Mouse (Mus musculus): ENCODE measurements at regions not wholly inside any gene's neighbourhood (a gene's known extent, or its start where the extent isn't known, plus 50 kb on each side); places are given as distances from the start of the nearest gene placed in this dataset.

- peak; percentile 40 to 51 for DNase-seq
Observed at GRCm38 (mm10) chr1:133549816-133550215, 60.3 kb downstream of the Snrpe start.

GRCm38 (mm10) chr1:133548971-133549370 lies 61.1 kb downstream of the Snrpe start:
- no peak for DNase-seq

GRCm38 (mm10) chr1:133547541-133547940 lies 62.5 kb downstream of the Snrpe start:
- no peak for DNase-seq

- DNase-seq: peak in 1 of 2 experiments; percentile 42
Observed at GRCm38 (mm10) chr1:133544996-133545395, 65.1 kb downstream of the Snrpe start.

GRCm38 (mm10) chr1:133543751-133544150 lies 66.3 kb downstream of the Snrpe start:
- no peak for DNase-seq

GRCm38 (mm10) chr1:133541996-133542775 lies 67.9 kb downstream of the Snrpe start:
- peak; percentile 41 to 70 for DNase-seq

- no peak for DNase-seq
Observed at GRCm38 (mm10) chr1:133530698-133531097, 79.4 kb downstream of the Snrpe start.

GRCm38 (mm10) chr1:133529817-133530216 lies 80.3 kb downstream of the Snrpe start:
- DNase-seq: no peak

- no peak for DNase-seq
Observed at GRCm38 (mm10) chr1:133527651-133528385, 82.3 kb downstream of the Snrpe start.

- DNase-seq: no peak
Observed at GRCm38 (mm10) chr1:133522825-133523224, 87.3 kb downstream of the Snrpe start.

GRCm38 (mm10) chr1:133520652-133521051 lies 89.4 kb downstream of the Snrpe start:
- DNase-seq: no peak

- no peak for DNase-seq
Observed at GRCm38 (mm10) chr1:133517020-133517419, 92.8 kb upstream of the Sox13 start.

- no peak for DNase-seq
Observed at GRCm38 (mm10) chr1:133504116-133504515, 79.9 kb upstream of the Sox13 start.

GRCm38 (mm10) chr1:133503336-133503735 lies 79.2 kb upstream of the Sox13 start:
- no peak for DNase-seq

- DNase-seq: no peak
Observed at GRCm38 (mm10) chr1:133501016-133501415, 76.8 kb upstream of the Sox13 start.

- peak; percentile 4 to 16 for DNase-seq
Observed at GRCm38 (mm10) chr1:133492986-133493741, 69.0 kb upstream of the Sox13 start.

- no peak for DNase-seq
Observed at GRCm38 (mm10) chr1:133492291-133492985, 68.3 kb upstream of the Sox13 start.

- no peak for DNase-seq
Observed at GRCm38 (mm10) chr1:133491857-133492290, 67.7 kb upstream of the Sox13 start.

GRCm38 (mm10) chr1:133487171-133487901 lies 63.2 kb upstream of the Sox13 start:
- DNase-seq: no peak

- DNase-seq: no peak
Observed at GRCm38 (mm10) chr1:133486370-133486769, 62.2 kb upstream of the Sox13 start.

- no peak for DNase-seq
Observed at GRCm38 (mm10) chr1:133482891-133483290, 58.7 kb upstream of the Sox13 start.

- DNase-seq: no peak
Observed at GRCm38 (mm10) chr1:133474546-133474945, 50.4 kb upstream of the Sox13 start.
